Mouse (Mus musculus): ENCODE measurements around the gene Tmem184a. TPM values are rescaled to one million over a fixed set of nuclear protein-coding genes. Genes with fewer than 3 reads are reported as not detected.

The Tmem184a gene
- total RNA-seq, 1 experiment from 2014 or later: 0.14 TPM

DNA sequence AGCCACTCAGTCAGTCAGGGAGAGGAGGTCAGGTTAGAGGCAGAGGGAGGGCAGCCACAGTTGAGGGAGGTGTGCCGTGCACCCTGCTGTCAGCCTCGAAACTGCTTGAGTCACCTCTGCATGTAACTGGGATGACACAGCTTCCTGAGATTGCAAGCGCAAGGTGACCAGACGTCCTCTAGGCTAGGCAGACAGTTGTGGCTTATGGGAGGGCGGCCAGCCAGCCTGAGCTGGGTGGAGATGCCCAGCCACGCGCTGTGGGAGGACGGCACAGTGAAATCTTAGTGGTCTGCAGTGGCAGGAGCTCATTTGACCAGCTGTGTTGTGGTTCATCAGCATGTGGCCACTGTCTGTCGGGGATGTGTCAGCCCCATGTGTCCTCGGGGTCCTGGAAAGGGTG, 24.8 kb downstream of the Tmem184a start:
- ATAC-seq (replicated peaks; ENCODE audit: low read depth, poor library complexity, severe bottlenecking): peak; percentile 21

DNA sequence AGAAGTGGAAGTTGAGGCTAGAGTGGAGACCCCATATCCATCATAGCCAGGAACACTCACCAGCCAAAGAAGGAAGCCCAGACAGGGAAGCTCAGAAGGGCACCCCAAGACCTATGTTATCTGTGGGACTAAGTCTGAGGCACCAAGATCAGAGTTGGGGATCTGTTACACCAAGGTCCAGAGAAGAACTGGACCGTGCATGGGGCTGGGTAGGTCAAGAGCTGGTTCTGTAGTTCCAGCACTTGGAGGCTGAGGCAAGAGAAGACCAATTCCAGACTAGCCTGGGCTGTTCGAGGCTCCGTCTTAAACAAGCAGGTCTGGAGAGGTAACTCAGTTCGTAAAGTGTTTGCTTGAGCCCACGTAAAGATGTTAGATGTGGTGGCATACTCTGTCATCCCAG, 25.6 kb downstream of the Tmem184a start:
- no peak for ATAC-seq (replicated peaks; ENCODE audit: low read depth, poor library complexity, severe bottlenecking)

DNA sequence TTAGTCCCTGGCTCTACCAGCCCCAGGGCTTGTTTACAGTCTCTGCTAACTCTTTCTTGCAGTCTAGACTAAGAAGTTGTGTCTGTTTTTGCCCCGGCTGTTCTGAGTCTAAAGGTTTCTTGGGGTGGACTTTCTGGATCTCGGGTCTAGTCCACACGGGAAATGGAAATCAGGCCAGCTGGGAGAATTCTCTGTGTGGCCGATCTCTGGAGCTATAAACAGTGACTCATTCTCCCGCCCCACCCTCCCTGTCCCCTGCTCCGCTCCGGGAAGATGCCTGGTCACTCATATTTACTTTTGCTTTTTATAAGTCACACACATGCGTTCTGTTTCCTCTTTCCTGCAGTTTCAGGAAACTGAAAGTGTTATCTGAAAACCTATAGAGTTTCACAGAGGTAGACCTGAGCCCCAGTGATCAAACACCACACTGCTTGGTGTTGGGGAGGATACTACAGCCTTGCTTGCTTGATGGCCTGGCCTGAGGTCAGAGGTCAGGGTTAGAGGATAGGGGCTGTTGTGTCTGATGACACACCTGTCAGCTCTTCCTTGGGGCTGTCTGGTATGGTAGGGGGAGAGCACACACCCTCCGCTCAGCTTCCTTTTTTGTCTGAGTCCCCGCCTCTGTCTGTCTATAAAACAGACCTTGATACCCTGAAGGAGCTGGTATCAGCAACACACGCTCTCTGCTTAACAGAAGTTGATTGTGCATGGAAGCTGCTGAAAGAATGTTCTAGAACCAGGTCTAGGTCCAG, 26.2 kb downstream of the Tmem184a start:
- ATAC-seq (replicated peaks; ENCODE audit: low read depth, poor library complexity, severe bottlenecking): peak; percentile 4; the same call in 1 of the 2 replicates

DNA sequence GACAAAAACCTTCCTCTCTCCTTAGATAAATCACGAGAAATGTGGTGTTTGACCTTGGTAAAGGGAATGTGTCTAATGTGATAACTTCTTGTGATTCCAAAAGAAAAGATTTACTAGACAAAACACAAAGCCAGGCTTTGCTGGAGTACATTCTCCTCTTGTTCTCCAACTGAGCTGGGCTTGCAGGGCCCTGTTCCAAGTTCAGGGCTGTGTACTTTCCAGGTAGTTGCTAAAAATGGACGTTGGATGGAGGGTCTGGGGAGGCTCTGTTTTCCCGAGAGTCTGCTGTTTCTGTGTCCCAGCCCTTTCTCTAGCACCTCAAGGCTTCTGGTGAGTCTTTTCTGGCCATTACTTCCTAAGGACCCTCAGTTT, 26.8 kb downstream of the Tmem184a start:
- no peak for ATAC-seq (replicated peaks; ENCODE audit: low read depth, poor library complexity, severe bottlenecking)

DNA sequence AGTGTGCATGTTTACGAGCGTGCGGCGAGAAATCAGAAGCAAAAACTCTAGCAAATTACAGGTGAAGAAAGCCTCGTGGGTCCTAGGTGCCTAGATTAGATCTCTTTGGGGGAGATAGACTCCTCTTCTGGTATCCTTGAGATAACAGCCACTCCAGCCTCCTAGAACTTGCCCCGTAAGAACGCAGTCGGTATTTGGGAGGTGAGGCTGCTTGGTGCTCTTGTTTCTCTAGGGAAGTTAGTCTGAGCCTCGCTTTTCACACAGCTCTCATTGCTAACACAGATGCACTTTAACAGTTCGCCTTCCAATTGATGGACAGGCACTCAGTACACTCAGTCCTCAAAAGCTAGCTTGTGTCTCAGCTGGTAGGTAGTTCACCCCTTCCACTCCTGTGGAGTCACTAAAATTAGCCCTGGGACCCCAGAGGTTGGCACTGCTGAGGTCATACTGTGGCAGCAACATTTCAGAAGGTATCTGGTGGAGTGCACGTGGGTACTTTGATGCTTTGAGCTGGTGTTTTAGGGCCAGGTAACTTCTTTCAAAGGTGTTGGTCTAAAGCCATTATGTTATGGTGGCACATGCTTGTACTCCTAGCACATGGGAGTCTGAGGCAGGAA, 27.4 kb downstream of the Tmem184a start:
- ATAC-seq (replicated peaks; ENCODE audit: low read depth, poor library complexity, severe bottlenecking): no peak

DNA sequence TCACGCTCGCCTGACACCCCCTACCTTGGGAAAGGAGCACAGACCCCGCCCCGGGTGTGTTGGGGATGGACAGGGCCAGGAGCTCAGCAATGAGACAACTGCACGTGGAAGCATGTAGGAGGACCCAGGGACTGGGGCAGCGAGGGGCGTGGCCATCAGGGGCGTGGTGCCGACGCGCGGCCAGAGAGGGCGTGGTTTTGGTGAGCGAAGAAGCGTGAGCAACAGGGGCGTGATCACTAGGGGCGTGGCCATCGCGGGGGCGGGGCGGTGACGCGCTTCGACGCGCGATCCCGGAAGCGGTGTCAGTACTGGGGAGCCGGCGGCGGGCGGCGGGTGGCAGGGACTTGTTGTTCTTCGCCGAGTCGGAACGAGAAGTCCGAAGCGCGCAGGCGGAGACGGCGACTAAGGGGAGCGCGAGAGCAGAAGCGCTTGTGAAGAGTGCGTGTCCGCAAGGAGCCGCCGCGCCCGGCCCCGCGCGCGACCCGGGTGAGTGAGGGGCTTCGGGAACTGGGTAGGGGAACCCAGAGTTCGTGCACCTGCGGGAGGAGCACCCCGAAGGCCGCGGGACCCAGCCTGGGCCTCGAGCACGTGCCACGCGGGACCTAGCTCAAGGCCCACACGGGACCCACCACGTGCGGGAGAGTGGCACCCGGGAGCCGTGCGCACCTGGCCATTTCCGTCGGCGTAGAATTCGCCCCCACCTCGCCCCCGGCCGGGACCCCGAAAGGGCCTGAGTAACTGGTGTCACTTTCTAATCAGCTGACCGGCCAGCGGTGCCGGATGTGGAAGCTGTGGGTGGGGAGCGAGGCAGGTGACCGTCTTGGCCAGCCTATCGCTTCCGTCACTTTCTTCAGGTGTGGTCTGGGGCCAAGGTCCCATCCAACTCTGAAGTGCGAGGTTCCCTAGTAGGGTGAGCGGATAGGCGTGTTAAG, 28.2 kb downstream of the Tmem184a start, which contains the start of gene Mafk:
Mafk (plus strand) TSS at position 287 of the 932 bp plus-strand sequence.
- ATAC-seq (replicated peaks; ENCODE audit: low read depth, poor library complexity, severe bottlenecking): peak; percentile 74

DNA sequence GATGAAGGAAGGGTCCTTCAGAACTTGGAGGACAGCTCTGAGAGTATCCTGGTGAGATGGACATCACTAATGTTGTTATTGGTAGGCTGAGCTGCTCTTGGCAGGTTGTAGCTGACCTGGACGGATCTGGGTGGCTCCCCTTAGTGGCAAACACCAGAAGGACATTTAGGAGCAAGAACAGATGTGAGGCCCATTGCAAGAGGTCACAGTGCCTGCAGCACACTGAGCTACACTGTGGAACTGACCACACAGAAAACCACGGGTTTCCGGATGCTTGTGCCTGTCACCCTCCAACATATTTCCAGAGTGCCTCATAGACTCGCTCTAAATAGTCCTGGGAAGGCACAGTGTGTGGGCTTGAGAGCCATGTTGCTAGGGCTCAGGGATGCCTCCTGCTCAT, 30.3 kb downstream of the Tmem184a start:
- peak; percentile 40 for ATAC-seq (replicated peaks; ENCODE audit: low read depth, poor library complexity, severe bottlenecking)

DNA sequence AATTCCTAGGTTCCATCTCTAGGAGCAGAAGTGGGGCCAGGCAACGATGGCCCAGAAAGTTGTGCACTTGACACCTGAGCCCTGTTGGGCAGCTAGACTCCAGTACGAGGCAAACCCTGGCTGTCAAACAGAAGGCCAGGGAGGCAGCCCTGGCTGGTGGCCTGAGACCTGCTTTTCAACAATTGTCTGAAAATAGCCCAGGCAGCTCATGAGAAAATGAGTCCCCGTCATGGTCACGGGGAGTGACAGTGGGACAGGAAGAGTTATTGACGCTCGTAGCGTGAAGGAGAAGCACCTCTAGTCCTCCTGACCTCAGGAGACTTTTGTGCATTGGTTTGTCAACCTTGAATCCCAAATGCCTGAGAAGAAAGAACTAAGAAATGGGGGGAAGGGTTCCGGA, 38.3 kb downstream of the Tmem184a start:
- no peak for ATAC-seq (replicated peaks; ENCODE audit: low read depth, poor library complexity, severe bottlenecking)

DNA sequence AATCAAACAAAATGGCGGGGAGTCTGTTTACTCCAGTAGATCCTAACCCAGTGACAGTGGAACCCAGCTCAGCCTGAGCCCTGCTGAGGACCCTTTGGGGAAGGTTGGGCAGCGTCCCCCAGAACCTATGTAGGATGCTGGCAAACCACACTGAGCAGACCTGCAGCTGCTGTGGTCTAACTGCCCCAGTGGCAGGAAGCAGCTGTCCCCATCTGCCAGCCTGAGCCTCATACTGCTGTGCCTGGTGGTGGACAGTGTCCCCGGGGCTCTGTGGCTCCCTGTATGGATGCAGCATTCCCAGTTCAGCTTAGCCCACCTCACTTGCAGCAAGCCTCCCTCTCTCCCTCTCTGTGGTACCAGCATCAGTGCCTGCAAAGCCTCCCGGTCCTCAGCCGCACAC, 42.8 kb downstream of the Tmem184a start:
- ATAC-seq (replicated peaks; ENCODE audit: low read depth, poor library complexity, severe bottlenecking): peak; percentile 84

DNA sequence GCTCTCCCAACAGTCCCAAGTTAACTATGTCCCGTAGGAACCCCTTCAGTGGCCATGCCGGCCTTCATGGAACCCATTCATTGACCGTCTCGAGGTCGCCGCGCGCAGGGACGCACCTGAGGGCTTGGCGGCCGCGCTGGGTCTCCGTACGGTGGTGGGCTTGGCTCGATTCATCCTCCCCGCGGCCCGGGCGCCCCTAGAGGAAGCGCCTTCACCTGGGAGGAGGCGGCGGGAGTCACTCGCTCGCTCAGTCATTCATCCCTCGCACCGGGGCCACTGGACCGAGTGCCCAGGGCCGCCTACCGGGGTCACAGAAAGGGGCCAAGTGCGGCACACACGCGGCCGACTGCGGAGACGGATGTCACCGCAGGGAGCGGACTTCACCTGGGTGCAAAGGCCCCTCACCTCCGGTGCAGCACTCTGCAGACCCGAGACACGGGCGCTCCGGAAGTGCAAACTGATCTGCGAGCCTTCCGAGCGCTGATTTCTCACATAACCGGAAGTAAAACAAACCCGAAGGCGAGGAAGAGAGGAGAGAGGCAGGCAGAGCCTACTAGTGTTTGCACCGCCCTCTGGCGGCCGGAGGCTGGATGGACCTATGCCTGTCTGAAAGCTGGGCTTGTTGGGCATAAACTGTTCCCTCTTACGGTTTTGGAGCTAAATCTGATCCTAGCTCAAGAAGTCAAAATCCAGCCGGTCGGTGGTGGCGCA, 44.3 kb downstream of the Tmem184a start, which contains the start of gene Ints1:
Ints1 (minus strand) TSS at position 459 of the 711 bp plus-strand sequence.
- ATAC-seq (replicated peaks; ENCODE audit: low read depth, poor library complexity, severe bottlenecking): peak; percentile 87

DNA sequence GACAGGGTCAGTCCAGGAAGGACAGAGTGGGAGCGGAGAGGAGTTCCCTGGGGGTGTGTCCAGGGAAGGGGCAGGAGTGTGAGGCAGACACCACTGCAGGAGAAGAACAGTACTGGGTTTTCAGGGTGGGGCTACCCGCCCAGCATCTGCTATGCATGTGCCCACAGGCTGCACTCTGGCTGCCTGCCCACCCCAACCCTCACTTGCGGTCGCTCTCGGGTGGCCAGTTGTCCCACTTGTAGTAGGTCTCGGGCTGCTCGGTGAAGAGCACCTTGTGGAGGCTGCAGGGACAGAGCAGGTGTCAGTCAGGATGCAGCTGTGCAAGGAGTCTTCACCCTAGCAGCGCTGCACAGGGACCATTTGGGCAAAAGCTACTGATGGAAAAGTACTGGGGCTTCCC, 51.5 kb downstream of the Tmem184a start:
- ATAC-seq (replicated peaks; ENCODE audit: low read depth, poor library complexity, severe bottlenecking): no peak

DNA sequence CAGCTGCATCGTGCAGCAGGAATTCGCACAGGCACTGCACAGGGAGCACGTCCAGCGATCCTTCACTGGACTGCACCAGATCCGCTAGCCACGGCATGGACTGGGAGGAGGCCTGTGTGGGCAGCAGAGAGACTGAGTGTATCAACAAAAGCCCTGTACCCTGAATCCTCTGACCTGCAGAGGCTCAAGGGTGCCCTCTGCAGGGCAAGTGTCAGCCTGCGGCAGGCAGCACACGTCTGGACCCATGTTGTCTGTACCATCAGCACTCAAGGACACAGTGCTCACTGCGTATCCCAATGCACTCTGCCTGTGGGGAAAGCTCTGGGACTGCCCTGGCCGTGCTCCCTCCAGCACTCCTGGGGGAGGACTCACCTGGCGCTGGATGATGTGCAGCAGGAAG, 55.4 kb downstream of the Tmem184a start:
- ATAC-seq (replicated peaks; ENCODE audit: low read depth, poor library complexity, severe bottlenecking): peak; percentile 71

DNA sequence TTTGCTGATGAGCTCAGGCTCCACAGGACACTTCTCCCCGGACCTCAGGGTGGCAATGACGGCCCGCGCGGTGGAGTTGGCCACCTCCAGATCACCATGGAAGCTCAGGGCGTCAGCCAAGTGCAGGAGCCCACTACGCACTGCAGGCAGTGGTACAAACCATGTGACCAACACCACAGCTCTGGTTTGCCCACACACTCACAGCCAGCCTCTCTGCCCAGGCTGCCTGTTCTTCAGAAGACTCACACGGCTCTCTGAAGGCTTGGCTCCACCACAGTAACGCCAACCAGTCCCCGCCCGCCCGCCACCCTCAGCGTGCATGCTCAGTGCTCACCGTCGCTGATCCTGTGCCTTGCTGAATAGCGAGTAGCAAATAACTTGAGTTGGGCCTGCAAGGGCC, 61.6 kb downstream of the Tmem184a start:
- no peak for ATAC-seq (replicated peaks; ENCODE audit: low read depth, poor library complexity, severe bottlenecking)

DNA sequence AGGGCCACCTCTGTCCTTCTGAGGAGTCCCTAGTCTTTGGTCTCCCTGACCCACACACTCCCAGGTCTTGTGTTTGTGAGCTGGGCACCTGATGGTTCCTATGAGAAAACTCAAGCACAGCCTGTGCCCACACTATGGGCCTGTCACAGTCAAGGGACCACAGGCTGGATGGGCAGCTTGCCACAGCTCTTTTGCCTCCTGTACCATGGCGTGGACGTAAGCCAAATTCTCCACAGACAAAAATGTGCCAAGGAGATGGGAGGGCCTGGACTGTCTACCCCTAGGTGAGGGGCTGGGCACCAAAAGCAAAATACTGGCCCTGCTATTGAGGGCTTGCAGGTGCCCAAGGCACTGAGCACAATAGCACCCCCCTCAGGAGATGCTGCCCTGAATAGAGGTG, 63.1 kb downstream of the Tmem184a start:
- no peak for ATAC-seq (replicated peaks; ENCODE audit: low read depth, poor library complexity, severe bottlenecking)

DNA sequence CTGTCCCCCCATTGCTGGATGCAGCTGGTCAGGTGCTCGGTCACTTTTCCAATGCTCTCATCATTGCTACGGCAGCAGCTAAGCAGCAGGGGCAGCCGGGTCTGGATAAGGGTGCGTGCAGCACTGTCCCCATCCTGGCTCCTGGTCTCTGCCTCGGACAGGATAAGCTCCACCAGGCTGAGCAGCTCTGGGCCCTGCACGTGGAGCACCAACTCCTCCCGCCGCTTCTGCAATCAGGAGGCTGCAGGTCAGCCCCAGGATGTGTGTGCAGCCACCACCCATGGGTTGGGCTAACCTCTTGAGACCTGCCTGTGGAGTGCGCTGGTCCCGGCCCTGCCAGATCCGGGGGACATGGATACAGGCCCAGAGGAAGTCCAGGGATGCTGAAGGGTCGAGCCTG, 63.6 kb downstream of the Tmem184a start:
- ATAC-seq (replicated peaks; ENCODE audit: low read depth, poor library complexity, severe bottlenecking): no peak

DNA sequence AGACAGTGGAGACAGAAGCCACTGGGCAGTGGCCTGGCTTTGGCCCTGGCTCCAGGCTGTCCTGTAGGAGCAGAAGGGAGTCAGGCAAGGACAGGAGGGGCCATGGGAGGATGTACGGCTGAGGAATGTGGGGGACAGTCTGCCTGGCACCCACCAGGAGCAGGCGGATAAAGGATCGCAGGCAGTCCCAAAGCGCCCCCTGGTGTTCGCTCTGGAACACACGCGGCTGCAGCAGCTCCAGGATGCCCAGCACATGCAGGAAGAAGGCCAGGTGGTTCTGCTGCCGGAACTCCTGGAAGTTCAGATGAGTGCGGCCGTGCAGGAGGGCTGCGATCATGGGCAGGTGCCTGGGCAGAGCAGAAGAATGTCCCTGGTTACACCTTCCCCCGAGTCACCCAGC, 65.0 kb downstream of the Tmem184a start:
- peak; percentile 48 for ATAC-seq (replicated peaks; ENCODE audit: low read depth, poor library complexity, severe bottlenecking)

Data from common myeloid progenitor, adult 5-6 weeks (primary cell).